Mouse (Mus musculus) testis, adult 2 months (tissue): ENCODE results near the gene Ubtd1.

Experiments
- CTCF ChIP-seq: fragments of 200-500 bp; IDR thresholded peaks from 2 replicates; pipeline ENCODE4 v1.5.1; 2012; ENCODE audit warnings: low read depth, mild to moderate bottlenecking, inconsistent platforms, low read length, moderate library complexity; ENCODE audit not compliant: control insufficient read depth, insufficient read depth, insufficient replicate concordance
- POLR2A ChIP-seq: fragments of 200-500 bp; IDR thresholded peaks from 2 replicates; pipeline ENCODE4 v1.6.1; 2012; ENCODE audit warnings: low read depth, mild to moderate bottlenecking, inconsistent platforms, low read length, moderate library complexity; ENCODE audit not compliant: control insufficient read depth

DNA sequence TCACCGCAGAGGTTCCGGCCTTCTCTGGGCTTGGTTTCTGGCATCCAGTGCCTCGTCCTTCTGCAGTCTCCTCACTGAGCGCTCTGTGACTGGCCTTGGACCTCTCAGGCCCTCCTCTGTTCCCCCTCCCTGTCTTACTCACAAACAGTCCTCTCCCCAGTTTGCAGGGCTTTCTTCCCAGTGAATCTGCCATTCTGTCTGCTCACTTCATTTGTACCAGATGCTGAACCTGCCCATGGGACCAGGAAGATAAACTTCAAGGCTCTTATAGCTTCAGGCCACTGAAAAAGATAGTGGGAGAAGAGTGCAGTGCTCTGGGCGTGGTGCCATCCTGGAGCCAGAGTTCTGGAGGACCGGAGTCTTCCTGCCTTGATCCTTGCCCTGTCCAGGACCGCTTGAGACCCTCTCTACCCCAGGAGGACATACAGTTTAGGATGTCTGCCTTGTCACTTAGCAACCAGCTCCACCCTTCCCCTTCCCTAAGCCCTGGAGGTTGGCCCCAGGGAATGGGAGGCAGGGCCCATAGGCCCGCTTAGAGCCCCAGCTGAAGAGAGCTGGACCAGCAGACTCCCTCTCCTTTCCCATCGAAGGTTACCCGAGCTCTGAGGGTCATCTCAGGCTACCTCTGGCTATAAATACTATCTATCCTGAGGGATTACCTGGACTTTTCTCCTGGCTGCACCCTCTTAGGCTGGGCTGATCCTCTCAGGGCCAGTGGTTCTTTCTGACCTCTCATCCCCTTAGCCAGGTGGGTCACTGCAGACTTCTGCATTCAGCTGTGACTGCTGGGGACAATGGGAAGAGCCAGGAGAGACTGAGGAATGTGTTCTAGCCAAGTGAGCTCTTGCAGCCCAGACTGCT is 40.3 kb downstream of the Ubtd1 start:
- TF ChIP-seq POLR2A (no peak), CTCF (no peak)
